Mouse (Mus musculus) c-Kit-positive CD71-positive TER-119-negative erythroid progenitor cells, embryonic 14.5 days (primary cell): ENCODE measurements around the gene Tmem102.

Source experiments
- DNase-seq: peaks from one replicate; pipeline ENCODE4 v3.0.0-alpha.2; 2013; ENCODE audit warnings: low read depth

Tmem102 gene

GRCm38 (mm10) chr11:69804972-69805909, at the start of gene Tmem102:
Gene Tmem102 (minus strand): TSS chr11:69805624.
- DNase-seq, result no peak

- DNase-seq, result no peak
Measured at GRCm38 (mm10) chr11:69854680-69855079, 49.3 kb upstream of the Tmem102 start.

GRCm38 (mm10) chr11:69853994-69854393, 48.6 kb upstream of the Tmem102 start:
- peak; percentile 99 for DNase-seq

- DNase-seq, result no peak
Measured at GRCm38 (mm10) chr11:69850754-69851153, 45.3 kb upstream of the Tmem102 start.

DNA sequence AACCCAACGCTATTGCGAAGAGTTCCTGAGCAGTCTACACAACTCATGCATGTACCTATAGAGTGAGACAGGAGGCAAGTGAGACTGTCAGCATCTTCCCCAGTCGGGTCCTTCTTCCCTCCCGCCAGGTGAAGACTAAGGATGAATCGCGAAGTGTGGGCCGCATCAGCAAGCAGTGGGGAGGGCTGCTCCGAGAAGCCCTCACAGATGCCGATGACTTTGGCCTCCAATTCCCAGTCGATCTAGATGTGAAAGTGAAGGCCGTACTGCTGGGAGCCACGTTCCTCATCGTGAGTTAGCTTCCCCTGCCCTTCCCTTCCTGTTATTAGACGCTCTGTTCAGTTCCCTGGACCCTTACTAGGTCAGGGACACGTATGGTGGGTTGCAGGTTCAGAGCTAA, 44.5 kb upstream of the Tmem102 start:
- DNase-seq, result no peak

- no peak for DNase-seq
Measured at GRCm38 (mm10) chr11:69849128-69849527, 43.7 kb upstream of the Tmem102 start.

GRCm38 (mm10) chr11:69848021-69848420, 42.6 kb upstream of the Tmem102 start:
- no peak for DNase-seq

GRCm38 (mm10) chr11:69846738-69847688, 41.6 kb upstream of the Tmem102 start:
- DNase-seq, result no peak

DNA sequence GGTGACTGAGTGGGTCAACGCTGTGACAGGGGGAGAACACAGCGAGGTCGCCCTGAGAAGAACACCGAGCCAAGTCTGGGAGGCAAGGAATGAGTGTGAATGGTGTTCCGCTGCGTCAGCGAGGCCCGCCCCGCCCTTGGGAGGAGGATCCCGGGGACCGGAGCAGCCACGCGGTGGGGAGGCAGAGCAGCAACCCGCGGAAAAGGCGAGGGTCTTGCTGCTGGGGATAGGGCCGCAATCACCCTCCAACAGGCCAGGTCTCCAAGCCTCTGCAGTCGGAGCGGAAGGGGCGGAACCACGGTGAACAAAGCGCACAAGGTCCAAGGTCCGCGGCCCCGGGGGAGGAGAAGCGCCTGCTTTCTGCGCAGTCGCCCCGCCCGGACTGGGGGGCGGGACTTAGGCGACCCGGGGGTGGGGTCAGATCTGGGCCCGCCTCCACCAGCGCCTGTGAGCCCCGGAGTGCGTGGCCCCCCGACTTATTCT, 40.8 kb upstream of the Tmem102 start, which contains the start of gene Plscr3:
Gene Plscr3, plus strand, starts transcription at position 179 of the 483 bp plus-strand sequence.
- peak; percentile 79 for DNase-seq

DNA sequence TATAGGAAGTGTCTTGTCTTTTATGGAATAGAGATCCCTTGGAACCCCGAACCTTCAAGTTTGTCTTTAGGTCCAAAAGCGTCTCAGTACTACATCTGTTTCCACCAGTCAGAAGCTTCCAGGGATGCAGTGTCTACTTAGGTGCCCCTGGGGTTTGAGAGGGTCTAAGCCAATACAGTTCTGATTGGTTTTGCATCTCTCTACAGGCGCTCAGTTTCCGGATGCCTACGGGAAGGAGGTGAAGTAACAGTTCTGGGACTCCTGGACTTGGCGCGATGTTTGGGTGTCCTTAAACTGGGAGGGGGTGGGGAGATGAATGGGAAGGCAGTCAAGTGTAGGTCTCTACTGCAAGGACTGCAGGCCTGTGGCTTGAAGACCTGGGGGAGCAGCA, 33.3 kb upstream of the Tmem102 start:
- DNase-seq, result no peak

GRCm38 (mm10) chr11:69837952-69838713, 32.7 kb upstream of the Tmem102 start, which contains the start of gene Tmem256:
Gene Tmem256 (plus strand): TSS chr11:69838514.
- DNase-seq, result peak; percentile 97

DNA sequence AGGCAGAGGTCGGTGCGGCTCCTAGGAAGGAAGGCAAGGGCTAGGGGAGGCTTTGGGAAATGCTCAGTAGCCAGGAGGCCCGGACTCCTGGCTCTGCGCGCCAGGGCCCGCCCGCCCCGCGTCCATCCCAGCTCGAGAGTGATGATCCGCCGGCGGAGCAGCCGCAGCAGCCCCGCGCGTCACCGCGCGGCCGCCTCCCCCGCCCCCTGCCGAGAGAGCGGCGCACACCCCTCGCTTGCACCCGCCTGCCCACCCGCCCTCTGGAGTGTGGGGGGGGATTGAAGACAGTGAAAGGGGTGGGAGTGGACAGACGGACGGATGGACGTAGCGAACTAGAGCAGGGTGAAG, 32.2 kb upstream of the Tmem102 start, which contains the start of gene Nlgn2:
Gene Nlgn2, minus strand, starts transcription at position 181 of the 348 bp plus-strand sequence.
- no peak for DNase-seq

- no peak for DNase-seq
Measured at GRCm38 (mm10) chr11:69836703-69837576, 31.5 kb upstream of the Tmem102 start.

DNA sequence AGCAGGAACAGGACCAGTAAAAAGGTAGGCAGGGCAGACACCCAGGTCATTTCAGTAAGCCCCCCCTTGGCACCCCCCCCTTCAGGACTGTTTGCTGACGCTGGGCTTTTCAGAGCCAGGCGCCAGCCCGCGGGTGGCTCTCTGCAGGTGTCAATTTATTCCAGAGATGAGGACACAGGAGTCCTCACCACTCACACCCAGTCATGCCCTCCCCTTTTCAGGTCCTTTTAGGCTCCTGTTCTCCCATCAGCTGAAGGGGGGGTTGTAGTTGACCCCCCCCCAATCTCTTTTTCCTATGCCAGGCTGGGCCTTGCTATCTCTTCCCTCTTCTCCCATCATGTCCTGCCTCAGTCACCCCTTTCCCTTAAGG, 30.5 kb upstream of the Tmem102 start:
- no peak for DNase-seq

DNA sequence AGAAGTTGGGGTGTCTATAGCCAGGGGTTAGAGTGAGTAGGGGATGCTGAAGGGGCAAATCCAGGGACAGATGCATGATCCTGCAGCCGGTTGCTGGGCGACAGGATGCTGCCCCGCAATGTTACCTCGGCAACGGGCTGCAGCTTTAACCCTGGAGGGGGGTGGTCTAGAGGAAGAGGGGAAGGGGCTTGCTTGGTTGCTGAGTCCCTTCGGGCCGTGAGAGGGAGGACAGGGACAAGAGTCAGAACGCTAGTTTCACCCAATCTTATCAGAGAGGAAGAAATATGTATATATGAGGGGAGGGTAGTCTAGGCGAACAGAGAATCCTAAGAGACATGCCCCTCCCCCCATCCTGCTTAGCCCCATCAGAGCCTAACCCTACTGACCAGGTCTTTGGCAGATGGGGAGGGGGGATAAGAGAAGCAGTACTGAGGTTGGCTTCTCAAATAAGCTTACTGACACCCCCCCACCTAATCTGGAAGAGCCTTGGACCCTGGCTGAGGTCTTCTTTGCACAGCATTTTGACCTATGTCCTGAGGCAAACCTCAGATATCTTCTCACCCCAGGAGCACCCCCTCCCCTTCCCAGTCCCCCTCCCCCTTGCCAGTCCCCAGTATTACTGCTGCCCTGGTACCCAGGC, 30.0 kb upstream of the Tmem102 start:
- no peak for DNase-seq

- DNase-seq, result no peak
Measured at GRCm38 (mm10) chr11:69834001-69834549, 28.7 kb upstream of the Tmem102 start.

- DNase-seq, result no peak
Measured at GRCm38 (mm10) chr11:69833554-69833953, 28.1 kb upstream of the Tmem102 start.

DNA sequence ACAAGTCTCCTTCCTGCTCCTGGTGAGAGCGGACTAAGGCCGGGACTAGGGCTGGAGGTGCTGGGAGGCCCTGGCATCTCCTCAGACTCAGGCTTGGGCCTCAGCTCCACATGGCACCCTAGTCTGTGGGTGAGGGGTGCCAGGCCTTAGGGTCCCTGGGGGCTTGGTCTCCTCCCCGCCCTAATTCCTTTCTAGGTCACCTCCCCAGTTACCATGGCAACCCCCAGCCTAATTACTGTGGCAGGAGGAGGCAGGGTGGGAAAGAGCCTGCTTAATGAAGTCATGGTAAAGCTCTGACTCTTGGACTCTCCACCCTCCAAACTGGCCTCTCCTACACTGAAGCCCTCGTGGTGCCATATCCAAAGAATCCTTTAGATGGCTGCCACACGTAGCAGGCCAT, 23.4 kb upstream of the Tmem102 start:
- DNase-seq, result no peak

DNA sequence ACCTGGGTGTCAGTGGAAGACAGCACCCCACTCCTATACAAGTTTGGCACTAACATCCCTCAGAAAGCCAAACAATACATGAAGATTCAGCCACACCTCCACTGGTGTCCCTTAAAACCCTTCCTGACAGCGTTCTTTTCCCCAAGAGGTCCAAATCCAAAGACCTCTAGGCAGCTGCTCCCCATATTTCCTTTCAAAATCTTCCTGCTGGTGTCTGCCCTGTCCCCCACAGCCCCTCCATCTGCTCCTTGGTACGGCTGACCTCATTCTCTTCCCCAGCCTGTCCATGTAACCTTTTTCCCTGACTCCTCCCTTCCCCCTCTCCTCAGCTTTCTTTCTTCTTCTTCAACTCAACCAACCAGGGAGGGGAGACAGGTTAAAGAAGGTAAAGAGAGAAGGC, 18.0 kb upstream of the Tmem102 start:
- no peak for DNase-seq

- DNase-seq, result no peak
Measured at GRCm38 (mm10) chr11:69822080-69822479, 16.7 kb upstream of the Tmem102 start, which contains the start of gene Spem1. Gene Spem1 (minus strand): TSS chr11:69822180.
